Mouse (Mus musculus) hematopoietic stem cell, adult 5-6 weeks (primary cell): ENCODE results near the gene Abhd6. TPM values are rescaled to one million over a fixed set of nuclear protein-coding genes. Genes with fewer than 3 reads are reported as not detected.

Experiments
- ATAC-seq, 2 experiments: fragments of 125-278 bp in 1 of 2; replicated peaks in 1 of 2; 2 replicates each; pipeline ENCODE4 v1.8.0; 2016 to 2017; ENCODE audit warnings: inconsistent platforms in 2 of 2, mild to moderate bottlenecking in 2 of 2, moderate number of reproducible peaks in 2 of 2, low read depth in 1 of 2, moderate TSS enrichment in 1 of 2; ENCODE audit not compliant: low FRiP score in 2 of 2, poor library complexity in 2 of 2, severe bottlenecking in 2 of 2, insufficient read depth in 1 of 2, low TSS enrichment in 1 of 2
- total RNA-seq: library from RNA; stranded (forward); fragments of 172-1452, 232-1000 nt; gene quantifications from 2 replicates; pipeline ENCODE4 v1.2.3, GENCODE M21; 2017

The Abhd6 gene
- total RNA-seq, 1 experiment from 2014 or later, result 5.1 TPM

- ATAC-seq, result 0 out of 4 replicates have a peak, but pooled peaks of 1 of the 2 experiments have one; percentile 22
Measured at GRCm38 (mm10) chr14:8016276-8016675, 13.6 kb downstream of the Abhd6 start.

DNA sequence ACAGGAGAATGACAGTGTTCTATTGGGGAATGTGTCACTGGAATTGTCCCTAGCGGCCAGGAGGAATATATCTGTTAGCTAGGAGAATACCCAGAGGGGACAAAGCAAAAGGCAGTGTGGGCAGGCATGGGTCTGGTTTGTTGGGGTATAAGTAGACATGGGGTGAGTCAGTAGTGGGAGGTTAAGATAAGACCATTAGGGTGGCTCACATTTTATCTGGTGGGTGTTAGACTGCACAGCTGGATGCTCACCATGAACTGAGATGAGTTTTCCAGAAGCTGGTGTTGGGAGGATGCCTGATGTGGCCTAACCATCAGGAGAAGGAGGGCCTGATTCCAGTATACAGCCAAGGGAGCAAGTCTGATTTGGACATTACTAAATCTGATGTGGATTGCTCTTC, 14.2 kb downstream of the Abhd6 start:
- no peak for ATAC-seq

- no peak for ATAC-seq
Measured at GRCm38 (mm10) chr14:8020011-8020410, 17.3 kb downstream of the Abhd6 start.

GRCm38 (mm10) chr14:8020546-8020945, 17.8 kb downstream of the Abhd6 start:
- ATAC-seq, result no peak

DNA sequence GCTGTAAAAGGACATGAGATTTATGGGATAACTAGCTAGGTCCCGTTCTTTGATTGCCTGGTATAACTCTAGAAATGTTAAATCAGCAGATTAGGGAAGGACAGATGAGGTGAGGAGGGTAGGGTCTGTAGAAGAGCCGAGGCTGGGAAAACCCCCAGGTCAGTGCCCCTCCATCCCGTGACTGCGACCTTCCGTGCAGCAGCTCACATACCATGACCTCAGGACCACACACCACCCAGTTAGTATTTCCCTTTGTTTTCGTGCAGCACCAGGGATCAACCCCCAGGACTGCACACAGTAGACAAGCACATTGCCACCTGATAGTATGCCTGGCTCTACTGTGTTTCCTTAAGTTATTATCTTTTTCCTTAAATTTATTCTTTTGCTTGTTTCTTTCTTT, 21.8 kb downstream of the Abhd6 start:
- no peak for ATAC-seq

- ATAC-seq, result no peak
Measured at GRCm38 (mm10) chr14:8024936-8025335, 22.2 kb downstream of the Abhd6 start.

- no peak for ATAC-seq
Measured at GRCm38 (mm10) chr14:8026769-8027531, 24.2 kb downstream of the Abhd6 start.

DNA sequence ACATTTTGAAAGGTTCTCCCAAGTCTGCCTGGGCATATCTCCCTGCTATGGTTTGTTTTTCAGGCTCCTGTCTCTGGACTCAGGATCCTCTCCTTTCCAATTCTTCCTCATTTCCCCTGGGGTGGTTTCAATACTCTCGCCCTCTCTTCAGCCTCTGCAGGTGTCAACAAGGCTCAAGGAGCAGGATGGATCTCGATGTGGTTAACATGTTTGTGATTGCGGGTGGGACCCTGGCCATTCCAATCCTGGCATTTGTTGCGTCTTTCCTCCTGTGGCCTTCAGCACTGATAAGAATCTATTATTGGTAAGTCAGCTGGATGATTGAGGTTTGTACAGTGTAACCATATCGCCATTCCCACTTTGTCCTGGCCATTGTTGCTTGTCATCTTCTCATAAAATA, 25.4 kb downstream of the Abhd6 start:
- no peak for ATAC-seq

GRCm38 (mm10) chr14:8029752-8030151, 27.1 kb downstream of the Abhd6 start:
- ATAC-seq, result no peak

- ATAC-seq, result no peak
Measured at GRCm38 (mm10) chr14:8030535-8030934, 27.8 kb downstream of the Abhd6 start.

- no peak for ATAC-seq
Measured at GRCm38 (mm10) chr14:8032087-8032944, 29.6 kb downstream of the Abhd6 start.

- ATAC-seq, result no peak
Measured at GRCm38 (mm10) chr14:8034561-8034960, 31.9 kb downstream of the Abhd6 start.

DNA sequence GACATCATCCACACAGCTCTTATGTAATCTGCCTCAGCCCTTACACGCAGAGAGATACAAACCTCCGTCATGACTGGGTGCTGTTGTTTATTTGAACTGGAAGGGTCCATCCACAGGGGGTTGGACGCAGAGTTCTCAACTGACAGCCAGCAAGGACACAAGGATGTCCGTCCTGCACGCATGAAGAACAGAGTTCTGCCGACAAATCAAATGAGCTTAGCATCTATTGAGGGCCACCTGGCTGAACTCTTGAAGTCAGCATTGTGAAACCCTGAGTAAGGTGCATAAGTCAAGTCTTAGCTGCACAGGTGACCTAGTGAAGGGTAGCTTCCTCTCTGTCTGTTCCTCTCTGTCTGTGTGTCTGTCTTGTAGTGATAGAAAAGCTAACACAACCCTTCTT, 33.2 kb downstream of the Abhd6 start:
- ATAC-seq, result no peak

GRCm38 (mm10) chr14:8036406-8036805, 33.7 kb downstream of the Abhd6 start:
- ATAC-seq, result no peak

- ATAC-seq, result peak; percentile 69 to 71
Measured at GRCm38 (mm10) chr14:8038150-8038549, 35.4 kb downstream of the Abhd6 start.

- no peak for ATAC-seq
Measured at GRCm38 (mm10) chr14:8038791-8039448, 36.2 kb downstream of the Abhd6 start.

DNA sequence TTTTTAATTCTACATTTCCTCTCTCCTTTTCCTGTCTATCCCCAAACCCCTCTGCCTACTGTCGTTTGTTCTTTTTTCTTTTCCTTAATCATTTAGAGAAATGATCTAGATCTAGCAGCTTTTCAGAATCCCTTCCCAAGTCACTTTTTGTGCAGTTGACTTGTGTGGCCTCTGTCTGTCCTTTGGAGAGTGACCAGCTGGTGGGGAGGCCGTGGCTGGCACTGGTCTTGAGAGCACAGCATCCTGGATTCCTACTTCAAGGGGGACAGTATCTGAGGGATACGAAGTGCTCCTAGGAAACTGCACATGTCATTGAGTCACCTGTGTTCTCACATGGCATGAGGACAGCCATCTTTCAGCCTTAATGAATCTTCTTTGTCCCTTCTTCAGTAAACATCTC, 37.5 kb downstream of the Abhd6 start:
- ATAC-seq, result no peak
